Mouse (Mus musculus) liver, adult 2 months (tissue): ENCODE measurements around the gene Ltf.

Experiments
- CTCF ChIP-seq: fragments of 200-500 bp; IDR thresholded peaks from 2 replicates; pipeline ENCODE4 v1.5.1; 2011; ENCODE audit warnings: low read depth, low read length, control low read depth
- POLR2A ChIP-seq: fragments of 200-500 bp; IDR thresholded peaks from 2 replicates; pipeline ENCODE4 v1.6.1; 2011; ENCODE audit warnings: low read length, control low read depth; ENCODE audit not compliant: insufficient read depth; ENCODE audit errors: extremely low read depth

GRCm38 (mm10) chr9:111072971-111073370 is 53.9 kb downstream of the Ltf start:
- TF ChIP-seq CTCF (no peak), POLR2A (no peak)
